Mouse (Mus musculus): ENCODE measurements at regions not wholly inside any gene's neighbourhood (a gene's known extent, or its start where the extent isn't known, plus 50 kb on each side); places are given as distances from the start of the nearest gene placed in this dataset.

DNA sequence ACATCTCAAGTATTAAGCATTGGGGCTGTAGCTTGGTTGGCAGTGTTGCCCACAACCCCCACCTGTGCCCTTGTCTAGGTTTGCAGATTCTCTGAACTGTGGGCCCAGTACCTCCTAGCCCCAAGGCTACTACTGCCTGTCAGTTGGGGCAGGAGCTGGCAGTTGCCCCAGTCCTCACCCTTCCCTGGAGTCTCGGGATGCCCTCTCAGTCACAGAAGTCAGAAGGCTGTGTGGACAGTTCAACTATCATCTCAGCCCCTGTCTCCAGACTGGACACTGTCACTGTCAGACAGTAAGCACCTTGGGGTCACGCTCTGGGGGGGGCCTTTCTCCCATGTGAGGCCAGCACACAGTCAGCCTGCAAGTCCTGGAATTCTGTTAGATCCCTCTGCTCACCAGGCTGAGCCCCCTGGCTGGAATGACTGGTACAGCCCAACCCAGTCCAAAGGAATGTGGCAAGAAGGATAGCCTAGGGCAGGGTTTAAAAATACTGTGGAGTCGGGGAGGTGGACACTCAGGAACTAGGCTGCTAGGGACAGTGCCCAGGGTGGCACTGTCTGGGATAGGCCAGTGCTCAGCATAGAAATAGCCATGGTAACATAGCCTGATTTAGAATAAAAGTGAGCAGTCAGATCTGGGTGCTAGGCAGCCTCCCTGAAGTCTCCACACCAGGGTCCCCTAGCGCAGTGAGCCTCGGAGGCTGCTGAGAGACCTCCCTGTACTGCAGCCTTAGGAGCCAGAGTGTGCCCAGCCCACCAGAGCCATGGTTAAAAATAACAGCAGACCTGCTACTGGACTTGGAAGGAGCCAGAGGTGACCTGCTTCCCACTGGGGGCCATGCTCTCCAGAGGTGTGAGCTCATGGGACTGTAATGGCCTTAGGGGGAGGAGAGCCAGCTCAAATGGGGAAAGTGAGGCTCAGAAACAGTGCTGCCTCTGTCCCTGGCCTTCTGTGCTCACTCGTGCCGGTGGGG is 83.1 kb upstream of the Ptpn1 start:
- DNase-seq (ENCODE audit: low spot score), result no peak

DNA sequence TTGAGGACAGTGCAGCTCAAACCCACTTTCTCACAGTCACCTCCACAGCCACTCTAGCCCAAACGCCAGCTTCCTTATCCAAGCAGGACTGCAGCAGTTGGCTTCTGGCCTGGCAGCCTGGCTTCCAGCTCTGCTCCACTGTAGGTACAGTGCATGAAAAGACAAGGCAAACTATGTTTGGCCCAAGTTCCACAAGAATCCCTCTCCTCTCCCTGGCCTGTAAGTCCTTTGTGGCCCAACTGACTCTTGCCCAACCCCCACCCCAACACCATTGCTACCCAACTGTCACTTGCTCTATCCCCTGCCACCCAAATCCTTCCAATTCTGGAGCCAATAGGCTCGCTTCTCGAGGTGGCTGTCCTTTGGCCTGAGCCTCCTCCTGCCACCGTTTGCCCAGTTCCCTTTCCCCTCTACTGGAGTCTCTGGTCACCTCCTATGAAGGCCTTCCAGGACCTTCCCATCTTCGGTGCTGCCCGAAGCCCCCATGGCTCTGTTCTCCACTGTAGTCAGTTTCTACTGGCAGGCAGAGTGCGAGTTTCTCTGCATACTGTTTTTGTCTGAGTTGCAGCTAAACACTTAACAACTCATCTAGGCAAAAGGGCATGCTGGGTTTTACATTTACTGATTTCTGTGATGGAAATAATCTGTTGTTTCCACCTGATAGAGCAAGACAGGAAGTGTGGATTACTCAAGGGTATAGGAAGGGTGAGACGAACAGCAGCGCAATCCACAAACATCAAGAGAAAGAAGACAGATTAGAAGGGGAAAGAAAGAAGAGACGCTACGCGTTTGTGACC is 84.4 kb upstream of the Ptpn1 start:
- DNase-seq (ENCODE audit: low spot score), result no peak

DNA sequence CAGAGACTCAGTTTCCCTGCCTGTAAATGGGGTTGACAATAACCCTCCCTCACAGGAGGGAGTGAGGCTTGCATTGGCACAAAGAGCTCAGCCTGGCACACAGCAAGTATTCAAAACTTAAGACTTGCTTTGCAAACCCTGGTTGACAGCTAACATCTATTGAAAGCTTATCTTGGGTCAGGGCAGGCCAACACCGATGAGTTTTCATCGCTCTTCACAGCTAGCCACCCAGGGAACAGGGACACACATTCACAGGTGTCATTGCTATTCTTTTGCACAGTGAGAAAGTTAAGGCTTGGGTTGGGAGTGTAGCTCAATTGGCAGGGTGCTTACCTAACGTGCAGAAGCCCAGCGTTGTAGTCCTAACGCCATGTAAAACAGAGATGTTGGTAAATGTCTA is 86.5 kb upstream of the Ptpn1 start:
- no peak for DNase-seq (ENCODE audit: low spot score)

DNA sequence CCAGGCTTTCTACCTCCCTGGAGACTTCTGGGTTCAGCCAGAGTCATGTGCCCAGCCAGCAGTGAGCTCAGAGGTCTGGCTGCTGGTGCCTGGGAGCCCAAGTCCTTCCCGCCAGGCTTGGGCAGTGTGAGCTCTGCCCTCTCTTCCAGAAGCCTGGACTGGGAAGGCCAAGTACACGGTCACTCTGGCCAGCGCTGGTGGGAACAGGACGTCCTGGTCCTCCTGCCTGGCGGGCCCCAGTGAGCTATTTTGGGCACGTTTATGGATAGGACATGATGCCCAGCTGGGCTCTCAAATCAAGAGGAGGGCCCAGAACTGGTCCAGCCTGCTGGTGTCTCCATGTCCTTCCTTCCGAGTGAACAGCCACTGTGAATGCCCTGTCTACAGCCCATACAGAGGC is 87.3 kb upstream of the Ptpn1 start:
- no peak for DNase-seq (ENCODE audit: low spot score)

DNA sequence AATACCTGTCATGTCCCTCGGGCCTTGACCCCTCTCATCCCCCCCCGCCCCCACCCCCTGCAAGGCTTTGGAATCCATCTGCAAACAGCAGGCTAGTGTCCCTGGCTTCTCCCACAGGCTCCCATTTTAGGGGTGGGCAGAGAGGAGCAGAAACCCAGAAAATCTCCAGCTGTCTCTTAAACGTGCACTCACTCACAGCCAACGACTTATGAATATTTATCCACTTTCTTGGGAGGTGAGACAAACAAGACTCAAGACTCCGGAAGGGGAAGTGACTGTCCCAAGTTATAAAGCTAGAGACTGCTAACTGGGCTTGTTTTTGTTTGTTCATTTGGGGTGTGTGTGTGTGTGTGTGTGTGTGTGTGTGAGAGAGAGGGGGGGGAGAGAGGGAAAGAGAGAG is 87.9 kb upstream of the Ptpn1 start:
- no peak for DNase-seq (ENCODE audit: low spot score)

GRCm38 (mm10) chr2:167842993-167843392 is 88.9 kb upstream of the Ptpn1 start:
- DNase-seq (ENCODE audit: low spot score), result no peak

GRCm38 (mm10) chr2:167842473-167842872 is 89.4 kb upstream of the Ptpn1 start:
- DNase-seq (ENCODE audit: low spot score), result no peak

- no peak for DNase-seq (ENCODE audit: low spot score)
Observed at GRCm38 (mm10) chr2:167841339-167842240, 90.3 kb upstream of the Ptpn1 start.

- DNase-seq (ENCODE audit: low spot score), result no peak
Observed at GRCm38 (mm10) chr2:167840344-167840743, 91.5 kb upstream of the Ptpn1 start.

DNA sequence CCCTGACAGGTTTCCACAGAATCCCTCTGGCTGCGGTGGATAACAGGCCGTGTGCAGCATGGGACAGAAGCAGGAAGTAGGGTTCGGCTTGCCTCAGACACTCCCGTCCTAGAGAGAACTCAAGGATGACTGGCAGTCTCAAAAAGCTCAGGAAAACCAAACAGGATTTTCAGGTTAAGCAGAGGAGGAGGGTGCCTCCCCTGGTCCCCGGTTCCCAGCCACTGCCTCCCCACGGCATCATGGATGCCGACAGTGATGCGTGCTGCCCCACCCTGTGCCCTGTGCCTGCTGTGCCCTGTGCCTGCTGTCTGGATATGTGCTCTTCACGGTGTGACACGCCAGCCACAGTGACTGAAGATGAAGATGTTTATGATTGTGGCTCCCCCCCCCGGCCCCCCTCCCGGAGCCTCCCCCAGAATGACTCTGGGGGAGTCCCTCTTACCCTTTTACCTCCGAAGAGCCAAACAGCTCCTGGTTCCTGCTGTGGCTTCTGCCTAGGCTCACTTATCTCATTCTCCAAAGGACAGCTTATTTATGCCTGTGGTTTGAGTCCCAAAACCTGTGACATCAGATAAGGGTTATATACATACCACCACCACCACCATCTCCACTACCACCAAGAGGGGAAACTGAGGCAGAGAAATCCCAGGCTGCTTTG is 92.4 kb upstream of the Ptpn1 start:
- no peak for DNase-seq (ENCODE audit: low spot score)

DNA sequence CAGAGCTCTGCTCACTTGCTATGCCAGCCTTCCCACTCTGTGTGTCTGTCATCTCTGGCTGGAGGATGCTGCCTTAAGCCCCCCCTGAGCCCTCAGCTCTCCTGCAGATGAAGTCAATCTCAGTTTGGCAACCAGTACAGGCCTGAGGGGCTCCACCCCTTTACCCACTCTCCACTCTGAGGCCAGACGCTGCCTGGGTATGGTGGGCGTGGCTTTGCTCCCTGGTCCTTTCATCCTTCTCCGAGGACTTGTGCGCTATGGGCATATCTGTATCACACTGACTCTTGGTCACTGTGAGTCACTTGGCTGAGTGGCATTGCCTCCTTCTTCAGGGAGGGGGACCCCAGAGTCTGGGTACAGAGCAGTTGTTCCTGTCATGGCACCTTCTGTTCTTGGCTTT is 94.3 kb upstream of the Ptpn1 start:
- no peak for DNase-seq (ENCODE audit: low spot score)

DNA sequence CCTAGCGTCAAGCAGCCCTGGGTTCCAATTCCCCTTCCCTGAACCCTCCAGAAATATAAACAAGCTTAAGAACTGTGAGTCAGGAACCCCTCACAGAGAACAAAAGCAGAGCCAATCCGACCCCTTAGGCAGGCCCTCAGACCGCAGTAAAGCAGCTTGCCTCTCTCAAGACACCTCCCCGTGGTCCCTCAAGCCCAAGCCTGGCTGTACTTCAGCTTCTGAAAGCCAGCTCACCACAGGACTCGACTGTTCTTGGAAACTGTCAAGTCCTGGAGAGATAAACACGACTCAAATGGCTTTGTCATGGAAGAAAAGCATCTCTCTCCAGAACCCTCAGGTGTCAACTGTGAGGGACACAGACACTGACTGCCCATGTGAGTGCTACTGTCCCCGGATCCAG is 95.2 kb upstream of the Ptpn1 start:
- no peak for DNase-seq (ENCODE audit: low spot score)

- no peak for DNase-seq (ENCODE audit: low spot score)
Observed at GRCm38 (mm10) chr2:167834605-167835004, 97.3 kb upstream of the Ptpn1 start.

DNA sequence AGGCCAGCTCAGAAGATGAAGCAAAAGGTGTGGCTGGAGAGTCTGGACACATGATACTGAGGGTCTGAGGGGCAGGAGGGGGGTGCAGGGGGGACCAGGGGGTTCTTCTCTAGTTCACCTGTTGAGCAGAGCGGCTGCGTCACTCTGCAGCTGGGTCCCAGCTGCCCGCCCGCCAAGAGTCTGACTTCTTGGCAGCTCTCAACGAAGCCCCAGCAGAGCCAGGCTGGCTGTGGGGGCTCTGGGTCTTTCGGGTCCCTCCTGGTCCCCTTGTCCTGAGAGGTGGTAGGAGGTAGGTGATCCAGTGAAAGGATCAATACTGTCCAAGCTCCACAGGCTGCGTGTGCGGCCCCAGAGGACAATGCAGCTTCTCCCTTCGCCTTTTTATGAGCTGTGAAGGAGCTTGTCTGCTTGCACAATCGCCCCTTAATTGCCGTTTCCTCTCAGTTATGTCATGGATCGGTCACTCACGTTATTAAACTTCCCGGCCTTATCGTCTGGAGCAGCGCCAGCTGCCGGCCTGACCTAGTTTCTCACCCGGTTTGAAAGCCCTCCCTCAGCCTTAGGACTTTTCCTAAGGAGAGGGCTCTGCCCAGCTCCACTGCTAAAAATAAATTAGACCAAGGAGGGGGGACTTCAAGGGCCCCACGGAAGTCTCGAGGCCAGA is 98.4 kb upstream of the Ptpn1 start:
- DNase-seq (ENCODE audit: low spot score), result peak; percentile 17

- no peak for DNase-seq (ENCODE audit: low spot score)
Observed at GRCm38 (mm10) chr2:167831076-167832039, 100.5 kb upstream of the Ptpn1 start.

- no peak for DNase-seq (ENCODE audit: low spot score)
Observed at GRCm38 (mm10) chr2:167828258-167828657, 103.6 kb upstream of the Ptpn1 start.

DNA sequence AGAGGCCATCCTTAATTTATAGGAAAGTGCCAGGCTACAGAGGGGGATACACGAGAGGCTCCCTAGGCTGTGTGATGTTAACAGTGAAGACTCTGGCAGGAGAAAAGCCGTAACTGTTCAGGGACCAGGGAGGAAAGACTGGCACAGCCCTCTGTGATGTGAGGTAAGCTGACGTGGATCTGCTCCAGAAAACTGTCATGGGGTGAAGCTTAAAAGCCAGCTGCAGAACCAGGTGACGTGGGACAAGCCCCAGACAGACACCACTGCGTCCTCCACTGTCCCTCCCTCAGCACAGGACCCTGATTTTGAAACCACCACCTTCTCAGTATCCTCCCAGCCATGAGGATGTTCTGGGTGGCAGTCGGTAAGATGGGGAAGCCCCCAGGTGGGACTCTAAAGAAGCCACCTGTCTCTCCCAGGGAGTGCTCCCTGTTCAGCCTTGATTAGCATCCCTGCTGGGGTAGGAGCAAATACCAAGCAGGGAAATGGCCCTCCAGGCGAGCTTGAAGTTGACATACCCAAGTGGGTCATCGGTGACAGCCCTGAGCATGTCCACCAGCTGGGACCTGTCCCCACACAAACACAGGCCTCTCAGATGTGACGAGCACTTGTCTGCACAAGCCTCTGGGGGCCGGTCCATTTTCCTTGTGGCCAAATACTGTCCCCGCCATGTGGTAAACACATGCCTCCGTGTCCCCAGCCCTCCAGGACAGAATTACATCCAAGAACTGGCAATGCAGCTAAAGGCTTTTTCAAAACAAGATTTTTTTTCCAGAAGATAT is 104.7 kb upstream of the Ptpn1 start:
- no peak for DNase-seq (ENCODE audit: low spot score)

- no peak for DNase-seq (ENCODE audit: low spot score)
Observed at GRCm38 (mm10) chr2:167823513-167823912, 108.3 kb upstream of the Ptpn1 start.

DNA sequence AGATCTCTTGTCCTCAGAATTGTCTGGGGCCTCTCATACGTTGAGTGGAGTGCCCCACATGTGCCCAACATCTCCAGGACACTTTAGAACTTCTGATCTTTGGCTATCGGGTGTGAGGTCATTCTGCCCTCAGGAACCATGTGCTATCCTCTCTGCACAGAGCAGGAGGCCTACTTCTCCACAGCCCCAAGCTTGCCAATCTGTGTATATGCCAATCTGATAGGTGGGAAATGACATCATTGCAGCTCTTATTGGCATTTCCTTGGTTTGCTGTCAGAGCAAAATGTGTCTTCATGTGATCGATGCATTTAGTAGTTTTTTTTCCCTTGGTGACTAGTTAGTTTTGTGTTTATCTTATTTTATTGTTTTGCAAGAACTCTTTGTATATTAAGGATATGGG is 108.8 kb upstream of the Ptpn1 start:
- no peak for DNase-seq (ENCODE audit: low spot score)
